Mouse (Mus musculus) macrophage (primary cell): Measurements from ENCODE around the gene Abl1. TPM values are rescaled to one million over a fixed set of nuclear protein-coding genes. Genes with fewer than 3 reads are reported as not detected.

ENCODE experiments used
- H3K27ac ChIP-seq: fragments of 350-480 bp; formaldehyde crosslinking; 2 replicates; pipeline ENCODE4 v1.9.0; 2021
- H3K36me3 ChIP-seq: fragments of 350-480 bp; formaldehyde crosslinking; 2 replicates; pipeline ENCODE4 v1.9.0; 2021; ENCODE audit errors: inconsistent target
- H3K4me3 ChIP-seq: fragments of 350-480 bp; formaldehyde crosslinking; 2 replicates; pipeline ENCODE4 v1.9.0; 2021; ENCODE audit errors: inconsistent target
- H3K79me2 ChIP-seq: fragments of 350-480 bp; formaldehyde crosslinking; 2 replicates; pipeline ENCODE4 v1.9.0; 2021; ENCODE audit errors: inconsistent target
- WGBS: methylation state at CpG from one replicate; pipeline ENCODE4 v1.1.7; 2026; ENCODE audit warnings: inconsistent platforms; ENCODE audit not compliant: missing documents; 5-methylcytosine and 5-hydroxymethylcytosine counted together
- polyA plus RNA-seq: library from polyadenylated mRNA; stranded (reverse); fragments of 250-400 nt; gene quantifications from 3 replicates; pipeline ENCODE4 v1.2.4, GENCODE M21; 2018; ENCODE audit warnings: inconsistent platforms

The Abl1 gene
- polyA plus RNA-seq, 1 experiment from 2014 or later: 34.7 TPM

GRCm38 (mm10) chr2:31803480-31803879 lies 115.3 kb downstream of the Abl1 start:
- H3K36me3 ChIP-seq: peaks cover 52% of the 10 kb centered on the region
- no peaks in the 10 kb centered on the region for H3K79me2 ChIP-seq
- WGBS: 95% methylated on average over 14 of the region's 14 CpGs
- H3K4me3 ChIP-seq: no peak overlapping the region
- no peak overlapping the region for H3K27ac ChIP-seq

- Histone ChIP-seq H3K79me2 (no peaks in the 10 kb centered on the region), H3K27ac (no peak overlapping the region), H3K36me3 (peaks cover 21% of the 10 kb centered on the region), H3K4me3 (no peak overlapping the region)
- 79% methylated on average over 9 of the region's 9 CpGs for WGBS
These were observed 118.6 kb downstream of the Abl1 start for GRCm38 (mm10) chr2:31806639-31807382.

- H3K4me3 ChIP-seq: no peak overlapping the region
- H3K79me2 ChIP-seq: no peaks in the 10 kb centered on the region
- no peak overlapping the region for H3K27ac ChIP-seq
- WGBS: 73% methylated on average over 27 of the region's 28 CpGs
- peaks cover 3% of the 10 kb centered on the region for H3K36me3 ChIP-seq
These were observed 120.5 kb downstream of the Abl1 start for GRCm38 (mm10) chr2:31808410-31809357.

- H3K27ac ChIP-seq: no peak overlapping the region
- WGBS: 0% methylated on average over 2 of the region's 2 CpGs
- no peaks in the 10 kb centered on the region for H3K79me2 ChIP-seq
- no peak overlapping the region for H3K4me3 ChIP-seq
- no peaks in the 10 kb centered on the region for H3K36me3 ChIP-seq
These were observed 121.2 kb downstream of the Abl1 start for GRCm38 (mm10) chr2:31809358-31809740.

GRCm38 (mm10) chr2:31810444-31810843 lies 122.3 kb downstream of the Abl1 start, which contains the start of gene Qrfp:
Gene Qrfp (minus strand): TSS chr2:31810580.
- H3K4me3 ChIP-seq: no peak within 1 kb of the TSS
- no peaks in the 10 kb centered on the region for H3K79me2 ChIP-seq
- no peaks in the 10 kb centered on the region for H3K36me3 ChIP-seq
- no peak within 1 kb of the TSS for H3K27ac ChIP-seq
- WGBS: 38% methylated on average over 12 of the region's 12 CpGs

GRCm38 (mm10) chr2:31811086-31811958 lies 123.1 kb downstream of the Abl1 start:
- Histone ChIP-seq H3K36me3 (no peaks in the 10 kb centered on the region), H3K27ac (no peak overlapping the region), H3K79me2 (no peaks in the 10 kb centered on the region), H3K4me3 (no peak overlapping the region)
- 74% methylated on average over 12 of the region's 14 CpGs for WGBS

- H3K79me2 ChIP-seq: no peaks in the 10 kb centered on the region
- WGBS: 90% methylated on average over 4 of the region's 4 CpGs
- no peak overlapping the region for H3K4me3 ChIP-seq
- H3K36me3 ChIP-seq: no peaks in the 10 kb centered on the region
- H3K27ac ChIP-seq: no peak overlapping the region
These were observed 125.5 kb downstream of the Abl1 start for GRCm38 (mm10) chr2:31813641-31814040.

GRCm38 (mm10) chr2:31814699-31815098 lies 126.5 kb downstream of the Abl1 start:
- 80% methylated on average over 6 of the region's 7 CpGs for WGBS
- Histone ChIP-seq H3K79me2 (no peaks in the 10 kb centered on the region), H3K27ac (no peak overlapping the region), H3K36me3 (no peaks in the 10 kb centered on the region), H3K4me3 (no peak overlapping the region)

- no peak overlapping the region for H3K27ac ChIP-seq
- WGBS: 28% methylated on average over 5 of the region's 5 CpGs
These were observed 127.2 kb downstream of the Abl1 start for GRCm38 (mm10) chr2:31815367-31815766.

GRCm38 (mm10) chr2:31822524-31823371 lies 134.6 kb downstream of the Abl1 start:
- H3K27ac ChIP-seq: no peak overlapping the region
- H3K36me3 ChIP-seq: no peaks in the 10 kb centered on the region
- 35% methylated on average over 39 of the region's 39 CpGs for WGBS
- H3K4me3 ChIP-seq: no peak overlapping the region
- H3K79me2 ChIP-seq: no peaks in the 10 kb centered on the region

More at GRCm38 (mm10) chr2:31815367-31815766, 127.2 kb downstream of the Abl1 start:
- Histone ChIP-seq H3K4me3 (no peak overlapping the region), H3K79me2 (no peaks in the 10 kb centered on the region), H3K36me3 (no peaks in the 10 kb centered on the region)

- WGBS: 90% methylated on average over 10 of the region's 15 CpGs
- H3K27ac ChIP-seq: no peak overlapping the region
- no peaks in the 10 kb centered on the region for H3K36me3 ChIP-seq
- no peak overlapping the region for H3K4me3 ChIP-seq
- no peaks in the 10 kb centered on the region for H3K79me2 ChIP-seq
These were observed 136.0 kb downstream of the Abl1 start for GRCm38 (mm10) chr2:31823933-31824730.

- Histone ChIP-seq H3K36me3 (no peaks in the 10 kb centered on the region), H3K79me2 (no peaks in the 10 kb centered on the region), H3K4me3 (no peak overlapping the region), H3K27ac (no peak overlapping the region)
- WGBS: 28% methylated on average over 15 of the region's 16 CpGs
These were observed 137.3 kb downstream of the Abl1 start for GRCm38 (mm10) chr2:31825469-31825911.
